Mouse (Mus musculus): ENCODE data around the gene Bcas3.

DNA sequence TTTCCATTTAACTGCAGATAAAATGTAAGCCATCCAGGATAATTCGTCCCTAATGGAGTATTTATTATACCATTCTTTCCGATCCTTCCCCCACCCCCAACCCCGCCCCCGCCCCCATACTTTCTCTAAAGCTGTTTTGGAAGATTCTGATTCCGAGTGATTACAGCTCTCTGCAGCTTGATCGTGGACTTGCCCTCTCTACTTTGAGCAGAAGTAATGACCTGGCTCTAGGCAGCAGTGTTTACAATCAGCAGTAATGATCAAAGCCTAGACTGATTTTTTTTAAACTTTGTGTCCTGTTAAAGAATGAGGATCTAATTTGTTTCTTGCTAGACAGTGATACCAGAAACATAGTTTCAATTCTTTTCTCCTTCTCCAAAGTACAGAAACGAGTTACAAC lies 314.2 kb downstream of the Bcas3 start:
- TF ChIP-seq CTCF (IDR thresholded peaks at IDR 0.05; ENCODE audit: low read depth), result no peak
- no peak for TF ChIP-seq EP300 (IDR thresholded peaks at IDR 0.05; ENCODE audit: low read depth)
